Mouse (Mus musculus) erythroid progenitor cell, adult 5-6 weeks (primary cell): ENCODE data around the gene Erf. TPM values are rescaled to one million over a fixed set of nuclear protein-coding genes. Genes with fewer than 3 reads are reported as not detected.

ENCODE experiments used
- ATAC-seq: replicated peaks from 2 replicates; pipeline ENCODE4 v1.8.0; 2016; ENCODE audit warnings: moderate number of reproducible peaks, mild to moderate bottlenecking, moderate TSS enrichment, inconsistent platforms; ENCODE audit not compliant: poor library complexity, low FRiP score, severe bottlenecking
- total RNA-seq, 2 experiments: library from RNA; stranded (forward) in 1 of 2; stranded (reverse) in 1 of 2; fragments of 150-400 nt in 1 of 2; fragments of 186-747, 209-891 nt in 1 of 2; gene quantifications; 2 replicates each; pipeline versions ENCODE4 v1.2.3 to v1.2.4; 2015 to 2017; ENCODE audit warnings: low replicate concordance in 2 of 2

Gene Erf
- total RNA-seq (2015; ENCODE audit: low replicate concordance) (0.72 and 3.4 TPM in 2 replicates), total RNA-seq (2017; ENCODE audit: low replicate concordance) (0.61 and 1.8 TPM in 2 replicates)

GRCm38 (mm10) chr7:25250141-25250972, at the start of gene Erf:
Gene Erf, minus strand, starts transcription at chr7:25250761.
- ATAC-seq: peak; percentile 91

GRCm38 (mm10) chr7:25297454-25298325, 47.1 kb upstream of the Erf start, which contains the start of gene Pafah1b3:
Gene Pafah1b3, minus strand, starts transcription at chr7:25297986.
- peak; percentile 46; the same call in 1 of the 2 replicates for ATAC-seq

GRCm38 (mm10) chr7:25296945-25297453, 46.4 kb upstream of the Erf start:
- no peak for ATAC-seq

GRCm38 (mm10) chr7:25294960-25295722, 44.6 kb upstream of the Erf start:
- ATAC-seq: no peak

GRCm38 (mm10) chr7:25294495-25294894, 43.9 kb upstream of the Erf start:
- no peak for ATAC-seq

- no peak for ATAC-seq
Observed at GRCm38 (mm10) chr7:25293191-25293739, 42.7 kb upstream of the Erf start.

GRCm38 (mm10) chr7:25292107-25292506, 41.5 kb upstream of the Erf start:
- ATAC-seq: no peak

GRCm38 (mm10) chr7:25290911-25291310, 40.4 kb upstream of the Erf start:
- ATAC-seq: no peak

- ATAC-seq: no peak
Observed at GRCm38 (mm10) chr7:25290463-25290862, 39.9 kb upstream of the Erf start.

- ATAC-seq: no peak
Observed at GRCm38 (mm10) chr7:25289925-25290324, 39.4 kb upstream of the Erf start.

- ATAC-seq: no peak
Observed at GRCm38 (mm10) chr7:25288721-25289120, 38.2 kb upstream of the Erf start.

- ATAC-seq: no peak
Observed at GRCm38 (mm10) chr7:25288011-25288410, 37.5 kb upstream of the Erf start.

GRCm38 (mm10) chr7:25286989-25287388, 36.4 kb upstream of the Erf start:
- ATAC-seq: no peak

- no peak for ATAC-seq
Observed at GRCm38 (mm10) chr7:25285511-25286238, 35.1 kb upstream of the Erf start.

GRCm38 (mm10) chr7:25284766-25285165, 34.2 kb upstream of the Erf start:
- ATAC-seq: no peak

GRCm38 (mm10) chr7:25284171-25284570, 33.6 kb upstream of the Erf start:
- no peak for ATAC-seq

GRCm38 (mm10) chr7:25283637-25284036, 33.1 kb upstream of the Erf start:
- no peak for ATAC-seq

GRCm38 (mm10) chr7:25282731-25283211, 32.2 kb upstream of the Erf start:
- no peak for ATAC-seq
